20 mouse cellular contexts compared by ENCODE assay signal in genomic region chr3:81773012-81773411, GRCm38 (mm10).
DNase-seq lines count a peak whose midpoint lies in the region; TF ChIP-seq lines count a peak whose summit lies in the region.
"Had no signal": no experiment of that assay in that cellular context is flagged by ENCODE, and none has a peak within 500 bp of the region (broad histone marks: within the 10 kb centered on the region; RNA-seq: fewer than 3 reads in every experiment).

No protein-coding gene starts in this region.

- no peaks in the 10 kb centered on the region for H3K27me3 ChIP-seq in CH12.LX (replicated peaks)
- H3K27me3 ChIP-seq in MEL (ENCODE audit: control insufficient read depth in 1 of 2, insufficient read depth in 2 of 2, low read length in 2 of 2) = no peaks in the 10 kb centered on the region

- dilution Hi-C loops in CH12.LX (cut with MboI; ENCODE audit: extremely low pct_ligation_motif_present, extremely low pct_unique_long_range_greater_than_20kb, low sequenced_read_pairs) = no loop called here

- no peak overlapping the region for H3K4me2 ChIP-seq in CH12.LX (ENCODE audit: insufficient read depth, low read depth, poor library complexity, severe bottlenecking)

- H3K4me3 ChIP-seq in CH12.LX (replicated peaks in 1 of 3; ENCODE audit: low read depth in 2 of 3, low read length in 2 of 3, poor library complexity in 1 of 3) (no peak overlapping the region), ES-E14 (ENCODE audit: insufficient read depth in 1 of 2, low read depth in 1 of 2, low read length in 2 of 2, poor library complexity in 1 of 2, severe bottlenecking in 1 of 2) (no peak overlapping the region), MEL (ENCODE audit: control insufficient read depth in 1 of 2, insufficient read depth in 1 of 2, low read depth in 2 of 2, low read length in 2 of 2) (no peak overlapping the region)

- H3K9ac ChIP-seq in CH12.LX (ENCODE audit: insufficient read depth, low read depth) (no peak overlapping the region), ES-E14 (ENCODE audit: insufficient read depth, low read depth, low read length, poor library complexity, severe bottlenecking) (no peak overlapping the region), MEL (ENCODE audit: control insufficient read depth, low read depth, low read length, poor library complexity, severe bottlenecking) (no peak overlapping the region)

- intact Hi-C loops in gastrocnemius, postnatal 14 days (cut with DNase I; ENCODE audit: low total_unique reads) = no loop called here

- H3K79me2 ChIP-seq in CH12.LX (replicated peaks; ENCODE audit: control insufficient read depth, extremely low read depth, insufficient read depth, poor library complexity, severe bottlenecking) = no peaks in the 10 kb centered on the region
- H3K79me2 ChIP-seq in MEL (ENCODE audit: control insufficient read depth, insufficient read depth, low read length, poor library complexity) = no peaks in the 10 kb centered on the region

- no peak for TF ChIP-seq POLR2A in CH12.LX (IDR thresholded peaks at IDR 0.05; ENCODE audit: low read depth, low read length)
- no peak for TF ChIP-seq POLR2A in MEL (IDR thresholded peaks at IDR 0.05; ENCODE audit: control insufficient read depth in 1 of 2, insufficient read depth in 1 of 2, low read depth in 1 of 2, low read length in 2 of 2, poor library complexity in 1 of 2)

- in situ Hi-C loops in CH12.LX (cut with MboI; ENCODE audit: low pct_ligation_motif_present, low pct_unique_long_range_greater_than_20kb, low sequenced_read_pairs) (no loop called here), ES-E14 (cut with MboI; ENCODE audit: low sequenced_read_pairs in 2 of 2, unreplicated experiment in 2 of 2) (no loop called here)

- H3K27ac ChIP-seq in CH12.LX (ENCODE audit: insufficient read depth, low read depth) (no peak overlapping the region), ES-E14 (ENCODE audit: insufficient read depth, low read depth, low read length, poor library complexity, severe bottlenecking) (no peak overlapping the region), MEL (ENCODE audit: control insufficient read depth, low read depth, low read length) (no peak overlapping the region)

- TF ChIP-seq EP300 in CH12.LX (IDR thresholded peaks at IDR 0.05; ENCODE audit: low read length) (no peak), MEL (IDR thresholded peaks at IDR 0.05; ENCODE audit: low read depth in 1 of 2, low read length in 2 of 2) (no peak)

- TF ChIP-seq CTCF in CH12.LX (conservative IDR thresholded peaks at IDR 0.05 in 1 of 2, IDR thresholded peaks at IDR 0.05 in 1 of 2; ENCODE audit: low read depth in 2 of 2, low read length in 2 of 2) = no peak
- no peak for TF ChIP-seq CTCF in MEL (IDR thresholded peaks at IDR 0.05 in 2 of 3, conservative IDR thresholded peaks at IDR 0.05 in 1 of 3; ENCODE audit: control insufficient read depth in 1 of 3, insufficient read depth in 1 of 3, low read depth in 2 of 3, low read length in 3 of 3, poor library complexity in 1 of 3, severe bottlenecking in 1 of 3)

- no peaks in the 10 kb centered on the region for H3K9me3 ChIP-seq in CH12.LX (replicated peaks; ENCODE audit: low read length)
- no peaks in the 10 kb centered on the region for H3K9me3 ChIP-seq in ES-E14 (ENCODE audit: control insufficient read depth, insufficient read depth, low read depth, low read length)
- no peaks in the 10 kb centered on the region for H3K9me3 ChIP-seq in MEL (replicated peaks; ENCODE audit: insufficient read depth, low read length)

- no peak for DNase-seq in CH12.LX (ENCODE audit: extremely low read depth)
- no peak for DNase-seq in ES-E14 (ENCODE audit: low read depth, low spot score)
- DNase-seq in MEL (ENCODE audit: low read depth, low spot score) = no peak
- DNase-seq in embryo, embryonic 10.5 days (ENCODE audit: low spot score) = no peak
- no peak for DNase-seq in frontal cortex, postnatal 25 days (ENCODE audit: low spot score in 2 of 2)
- DNase-seq in gastrocnemius, postnatal 14 days = no peak
- DNase-seq: adrenal gland, adult 2 months; adrenal gland, adult 8-10 months; adrenal gland, postnatal 10 days; adrenal gland, postnatal 14 days; adrenal gland, postnatal 25 days; adrenal gland, postnatal 36 days; B cell, adult 2 months; cerebellum, adult 11 months; cerebellum, adult 11-12 months; cerebellum, adult 18-20 months; cerebellum, adult 2 months; cerebellum, adult 8-10 months; cerebellum, adult 9-10 months had no signal

- TF ChIP-seq RAD21 in CH12.LX (IDR thresholded peaks at IDR 0.05; ENCODE audit: low read depth, low read length) (no peak), MEL (IDR thresholded peaks at IDR 0.05; ENCODE audit: low read depth, low read length) (no peak)

- H3K36me3 ChIP-seq in CH12.LX (replicated peaks in 1 of 2; ENCODE audit: control insufficient read depth in 1 of 2, insufficient read depth in 1 of 2, low read length in 1 of 2) (no peaks in the 10 kb centered on the region), ES-E14 (ENCODE audit: control insufficient read depth, insufficient read depth, low read length, poor library complexity, severe bottlenecking) (no peaks in the 10 kb centered on the region), MEL (ENCODE audit: control insufficient read depth in 1 of 2, insufficient read depth in 2 of 2, low read length in 2 of 2) (no peaks in the 10 kb centered on the region)
- H3K36me3 ChIP-seq: G1E had no signal

- H3K4me1 ChIP-seq in CH12.LX (ENCODE audit: control insufficient read depth in 1 of 2, insufficient read depth in 2 of 2) (peaks cover 0 to 5% of the 10 kb centered on the region in 2 experiments; a peak in 1 of 4 replicates), ES-E14 (ENCODE audit: control insufficient read depth in 2 of 2, insufficient read depth in 2 of 2, low read length in 2 of 2, poor library complexity in 1 of 2) (no peaks in the 10 kb centered on the region), MEL (ENCODE audit: control insufficient read depth in 1 of 2, insufficient read depth in 2 of 2, low read length in 2 of 2) (no peaks in the 10 kb centered on the region)

TF ChIP-seq in CH12.LX, 34 proteins besides CTCF, POLR2A, EP300 and RAD21:
- TF ChIP-seq CHD1 (IDR thresholded peaks at IDR 0.05; ENCODE audit: low read depth, low read length) = no peak
- TF ChIP-seq MAFK (IDR thresholded peaks at IDR 0.05; ENCODE audit: insufficient replicate concordance, low read length) = peak; percentile 98
- TF ChIP-seq MAZ (IDR thresholded peaks at IDR 0.05; ENCODE audit: low read depth, low read length) = no peak
- no peak for TF ChIP-seq CHD2 (IDR thresholded peaks at IDR 0.05; ENCODE audit: low read length)
- TF ChIP-seq ETS1 (conservative IDR thresholded peaks at IDR 0.05; ENCODE audit: low read depth, low read length) = no peak
- TF ChIP-seq SMC3 (IDR thresholded peaks at IDR 0.05; ENCODE audit: low read depth, low read length) = no peak
TF ChIP-seq in CH12.LX: peak in this region for 1.

TF ChIP-seq in ES-E14, 5 proteins besides CTCF, POLR2A, EP300 and RAD21:
- TF ChIP-seq MAFK (IDR thresholded peaks at IDR 0.05; ENCODE audit: insufficient read depth, low read depth, low read length) = peak; percentile 97
- no peak for TF ChIP-seq HCFC1 (IDR thresholded peaks at IDR 0.05; ENCODE audit: borderline replicate concordance, insufficient read depth, low read length)
- no peak for TF ChIP-seq ZNF384 (IDR thresholded peaks at IDR 0.05; ENCODE audit: low read depth, low read length)
- TF ChIP-seq CHD2 (IDR thresholded peaks at IDR 0.05; ENCODE audit: low read depth, low read length) = no peak
- no peak for TF ChIP-seq ZC3H11A (IDR thresholded peaks at IDR 0.05; ENCODE audit: borderline replicate concordance, low read depth, low read length)
TF ChIP-seq in ES-E14: peak in this region for 1.

TF ChIP-seq in MEL, 35 proteins besides CTCF, POLR2A, EP300 and RAD21:
- TF ChIP-seq GATA1 (IDR thresholded peaks at IDR 0.05; ENCODE audit: low read depth, low read length) = no peak
- TF ChIP-seq MAFK (IDR thresholded peaks at IDR 0.05; ENCODE audit: borderline replicate concordance, low read depth, low read length) = peak; percentile 76
- TF ChIP-seq USF2 (IDR thresholded peaks at IDR 0.05; ENCODE audit: borderline replicate concordance in 1 of 2, insufficient read depth in 1 of 2, low read depth in 1 of 2, low read length in 2 of 2) = no peak
- no peak for TF ChIP-seq E2F4 (IDR thresholded peaks at IDR 0.05; ENCODE audit: borderline replicate concordance, low read depth, low read length)
- no peak for TF ChIP-seq SMC3 (IDR thresholded peaks at IDR 0.05; ENCODE audit: low read depth, low read length)
- no peak for TF ChIP-seq POLR2AphosphoS2 (IDR thresholded peaks at IDR 0.05; ENCODE audit: low read length)
TF ChIP-seq in MEL: peak in this region for 1.

Comparison
In these comparisons a context has a peak if more than half of its experiments do, and no peak if none do; other contexts are left out.
1. Of the 35 proteins assayed by ChIP-seq in both MEL and CH12.LX: peak only in MEL: none; only in CH12.LX: none; in both: MAFK; in neither: 34.